Mouse (Mus musculus) neural tube, embryonic 11.5 days (tissue): Measurements from ENCODE around the gene Bhlha9. TPM values are rescaled to one million over a fixed set of nuclear protein-coding genes. Genes with fewer than 3 reads are reported as not detected.

Experiments used
- ATAC-seq: fragments of 200-750 bp; cut with Nextera tagmentation; 2 replicates; pipeline ENCODE4 v1.8.0; 2017; ENCODE audit warnings: moderate number of reproducible peaks, mild to moderate bottlenecking, moderate TSS enrichment, moderate library complexity; ENCODE audit not compliant: insufficient read depth, low FRiP score, low TSS enrichment
- DNase-seq: peaks from one replicate; pipeline ENCODE4 v3.0.0-alpha.2; 2015; ENCODE audit warnings: low spot score
- H3K27ac ChIP-seq: fragments of 300-500 bp; sonication (generic); 2 replicates; pipeline ENCODE4 v1.5.1; 2014; ENCODE audit warnings: low read depth, mild to moderate bottlenecking, low read length
- H3K27me3 ChIP-seq: fragments of 300-500 bp; sonication (generic); 2 replicates; pipeline ENCODE4 v1.6.1; 2014; ENCODE audit warnings: mild to moderate bottlenecking, low read length, mixed read lengths; ENCODE audit not compliant: control insufficient read depth, insufficient read depth
- H3K36me3 ChIP-seq: fragments of 300-500 bp; sonication (generic); 2 replicates; pipeline ENCODE4 v1.6.1; 2014; ENCODE audit warnings: mild to moderate bottlenecking, low read length, moderate library complexity, mixed read lengths; ENCODE audit not compliant: control insufficient read depth, insufficient read depth
- H3K4me1 ChIP-seq: fragments of 300-500 bp; sonication (generic); 2 replicates; pipeline ENCODE4 v1.6.1; 2014; ENCODE audit warnings: low read length, mixed read lengths; ENCODE audit not compliant: control insufficient read depth, insufficient read depth
- H3K4me2 ChIP-seq: fragments of 300-500 bp; sonication (generic); 2 replicates; pipeline ENCODE4 v1.6.1; 2014; ENCODE audit warnings: low read depth, mild to moderate bottlenecking, moderate library complexity
- H3K4me3 ChIP-seq: fragments of 300-500 bp; sonication (generic); 2 replicates; pipeline ENCODE4 v1.5.1; 2014; ENCODE audit warnings: low read depth, low read length
- H3K9ac ChIP-seq: fragments of 300-500 bp; sonication (generic); 2 replicates; pipeline ENCODE4 v1.6.1; 2014; ENCODE audit warnings: mild to moderate bottlenecking, low read length
- H3K9me3 ChIP-seq: fragments of 300-500 bp; sonication (generic); 2 replicates; pipeline ENCODE4 v1.6.1; 2016; ENCODE audit warnings: low read length; ENCODE audit not compliant: control insufficient read depth
- WGBS: fragments of 180-500 bp; shearing (Covaris S2); extraction: QIAGEN DNeasy Blood & Tissue Kit; methylation state at CpG from one replicate; pipeline ENCODE4 v1.1.7; 2014; 5-methylcytosine and 5-hydroxymethylcytosine counted together
- polyA plus RNA-seq: library from polyadenylated mRNA; unstranded; fragments of >200 nt; fragmentation: Nextera tagmentation; extraction: Ambion mirVana; gene quantifications from 2 replicates; pipeline ENCODE4 v1.2.1, GENCODE M21; 2014

Gene Bhlha9
- polyA plus RNA-seq, 1 experiment from 2014 or later, result not detected

GRCm38 (mm10) chr11:76708881-76709280, 36.6 kb downstream of the Bhlha9 start:
- ATAC-seq (no peak), DNase-seq (no peak)
- Histone ChIP-seq H3K36me3 (no peaks in the 10 kb centered on the region), H3K4me3 (no peak overlapping the region), H3K27me3 (no peaks in the 10 kb centered on the region), H3K4me1 (0 out of 2 replicates have a peak, but pooled peaks cover 3% of the 10 kb centered on the region), H3K27ac (no peak overlapping the region), H3K4me2 (no peak overlapping the region), H3K9ac (no peak overlapping the region), H3K9me3 (no peaks in the 10 kb centered on the region)
- WGBS, result 36% methylated on average over 1 of the region's 1 CpGs

DNA sequence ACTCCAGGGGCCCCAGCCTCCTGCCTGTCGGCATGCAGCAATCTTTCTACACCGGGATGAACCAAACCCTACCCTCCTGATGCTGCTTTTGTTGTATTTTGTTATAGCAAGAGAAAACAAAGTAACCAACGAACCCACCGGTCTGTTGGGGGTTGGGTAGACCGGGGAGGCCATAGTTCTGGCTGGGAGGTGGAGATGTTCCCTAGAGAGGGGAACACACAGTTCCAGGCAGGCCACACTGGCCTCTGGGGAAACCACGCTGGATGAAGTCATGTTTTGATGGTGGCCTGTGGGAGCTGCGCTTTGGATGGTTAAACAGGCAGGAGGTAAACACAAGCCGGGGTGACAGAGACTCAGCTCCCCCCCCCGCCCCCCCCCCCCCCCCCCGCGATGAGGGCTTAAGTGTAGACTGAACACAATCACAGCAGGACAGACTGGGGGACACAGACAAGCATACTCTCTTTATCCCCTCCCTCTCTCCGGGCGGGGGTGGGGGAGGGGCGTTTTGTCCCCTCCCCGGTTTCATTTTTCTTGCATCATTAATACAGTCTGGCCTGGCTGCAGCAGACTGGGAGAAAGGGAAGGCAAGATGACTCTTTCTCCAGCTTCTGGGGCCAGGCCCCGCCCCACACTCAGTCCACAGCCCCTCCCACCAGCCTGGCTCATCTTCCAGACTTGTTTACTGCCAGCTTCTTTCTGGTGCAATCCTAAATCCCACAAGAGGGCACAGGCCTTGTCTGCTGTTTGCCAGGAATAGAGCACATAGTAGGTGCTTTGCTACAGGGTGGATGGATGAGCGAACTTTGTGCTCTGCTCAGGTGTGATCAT, 37.6 kb downstream of the Bhlha9 start:
- Histone ChIP-seq H3K4me2 (0 out of 2 replicates have a peak overlapping the region, but pooled peaks have one; percentile 4), H3K9ac (no peak overlapping the region), H3K9me3 (no peaks in the 10 kb centered on the region), H3K36me3 (no peaks in the 10 kb centered on the region), H3K4me1 (0 out of 2 replicates have a peak, but pooled peaks cover 3% of the 10 kb centered on the region), H3K4me3 (no peak overlapping the region), H3K27me3 (no peaks in the 10 kb centered on the region), H3K27ac (no peak overlapping the region)
- ATAC-seq (no peak), DNase-seq (peak; percentile 48)
- 31% methylated on average over 11 of the region's 17 CpGs for WGBS

DNA sequence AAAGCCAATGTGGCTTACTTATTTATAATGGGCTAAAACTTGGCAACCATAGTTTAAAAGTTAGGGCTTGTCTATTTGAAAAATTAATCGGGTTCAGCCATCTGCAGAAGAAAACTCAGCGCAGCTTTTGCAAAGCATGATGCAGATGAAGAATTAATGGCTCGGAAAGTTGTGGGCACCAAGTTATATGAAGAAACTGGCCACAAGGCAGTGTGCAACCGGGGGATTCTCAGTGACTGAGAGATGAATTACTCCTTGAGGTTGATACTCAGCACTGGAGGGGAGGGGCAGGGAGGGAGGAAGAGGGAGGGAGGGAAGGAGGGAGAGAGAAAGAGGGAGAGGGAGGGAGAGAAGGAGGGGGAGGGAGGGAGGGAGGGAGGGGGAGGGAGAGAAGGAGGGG, 44.7 kb downstream of the Bhlha9 start:
- Histone ChIP-seq H3K4me2 (no peak overlapping the region), H3K27me3 (no peaks in the 10 kb centered on the region), H3K27ac (no peak overlapping the region), H3K9ac (no peak overlapping the region), H3K36me3 (no peaks in the 10 kb centered on the region), H3K4me1 (no peaks in the 10 kb centered on the region), H3K9me3 (no peaks in the 10 kb centered on the region), H3K4me3 (no peak overlapping the region)
- ATAC-seq (no peak), DNase-seq (no peak)
- WGBS, result 70% methylated on average over 4 of the region's 4 CpGs

Other genes with a start within 250 kb of the Bhlha9 start
- gene Abr, start 50.2 kb upstream of the Bhlha9 start, polyA plus RNA-seq, result 43.2 and 44.9 TPM in 2 replicates
- 0.53 and 0.57 TPM in 2 replicates for gene Trarg1, start 7.3 kb downstream of the Bhlha9 start, polyA plus RNA-seq
- 30.1 and 36.4 TPM in 2 replicates for gene Gosr1, start 91.1 kb downstream of the Bhlha9 start, polyA plus RNA-seq
- 14.7 and 16.9 TPM in 2 replicates for gene Cpd, start 174.5 kb downstream of the Bhlha9 start, polyA plus RNA-seq
- 0.39 TPM in 1 of 2 replicates, not detected in the other for gene Tmigd1, start 229.7 kb downstream of the Bhlha9 start, polyA plus RNA-seq